Mouse (Mus musculus): ENCODE results near the gene Gas2.
A peak's percentile ranks its signal among the peaks of the same experiment; 100 is the strongest.

Gas2 gene

DNA sequence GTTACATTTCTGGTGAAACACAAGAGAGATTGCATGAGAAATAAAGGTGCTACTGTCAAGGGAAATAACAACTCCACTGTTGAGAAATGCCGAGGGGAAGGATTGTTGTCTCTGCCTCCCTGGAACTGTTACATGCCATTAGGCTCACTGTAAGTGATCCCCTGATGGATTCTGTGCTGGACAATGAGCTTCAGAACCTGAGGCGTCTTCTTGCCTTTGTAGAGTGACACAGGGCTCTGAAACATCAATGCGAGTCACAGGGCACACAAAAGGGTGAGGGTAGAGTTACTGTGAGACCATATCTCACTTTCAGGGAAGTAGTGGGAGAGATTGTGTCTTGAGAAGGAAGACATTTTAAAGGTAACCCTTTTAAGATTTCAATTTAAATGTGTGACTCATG, 23.5 kb downstream of the Gas2 start:
- DNase-seq: no peak

DNA sequence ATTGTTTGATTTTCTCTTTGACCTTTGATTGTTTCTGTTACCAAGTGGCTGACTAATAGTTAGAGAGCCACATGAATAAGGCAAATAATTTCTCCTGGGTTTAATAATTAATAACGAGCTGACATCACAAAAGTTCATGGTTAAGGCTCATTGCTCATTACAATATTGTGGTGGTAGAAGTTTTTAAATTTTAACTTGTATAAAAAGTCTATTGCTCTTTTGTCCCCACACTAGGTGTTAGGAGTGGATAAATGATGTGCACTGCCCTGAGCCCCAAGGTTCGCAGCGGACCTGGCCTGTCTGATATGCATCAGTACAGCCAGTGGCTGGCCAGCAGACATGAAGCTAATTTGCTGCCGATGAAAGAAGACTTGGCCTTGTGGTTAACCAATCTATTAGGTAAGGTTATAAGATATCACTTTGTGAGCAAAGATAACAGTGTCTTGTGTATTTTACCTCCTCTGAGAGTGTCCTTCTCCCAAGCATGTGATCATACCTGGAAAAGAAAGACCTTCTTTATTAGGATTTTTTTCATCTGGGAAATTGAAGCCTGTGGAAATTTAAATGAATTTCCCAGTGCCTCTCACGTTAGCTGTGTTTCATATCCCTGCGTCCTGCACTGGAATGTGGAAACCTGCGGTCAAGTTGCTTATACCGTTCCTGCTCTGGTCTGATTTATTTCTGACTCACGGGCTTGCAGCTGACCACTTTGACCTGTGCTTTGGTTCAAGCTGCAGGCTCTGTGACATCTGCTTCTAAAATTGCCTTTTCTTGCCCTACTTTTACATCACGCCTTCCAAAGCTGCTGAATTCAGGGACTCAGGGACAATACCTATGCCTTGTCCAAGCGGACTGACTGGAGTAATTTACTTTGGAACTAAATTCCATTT, 26.1 kb downstream of the Gas2 start:
- DNase-seq: no peak

DNA sequence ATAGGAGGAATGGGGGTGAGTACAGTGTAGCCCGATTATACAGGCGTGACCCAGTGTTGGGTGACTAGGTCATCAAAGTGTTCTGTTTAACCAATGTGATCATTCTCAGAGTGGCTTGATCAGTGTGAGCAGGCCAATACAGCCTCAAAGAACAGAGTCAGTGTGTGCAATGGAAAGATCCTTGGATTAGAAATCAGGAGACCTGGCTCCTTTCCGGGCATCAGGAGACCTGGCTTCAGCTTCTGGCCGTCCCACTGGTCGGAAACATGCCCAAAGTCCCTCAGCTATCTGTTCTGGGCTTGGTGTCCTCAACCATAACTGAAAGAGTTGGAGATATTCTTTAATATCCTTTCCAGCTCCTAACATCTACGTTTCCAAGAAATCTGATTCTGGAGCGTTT, 27.8 kb downstream of the Gas2 start:
- DNase-seq: no peak

DNA sequence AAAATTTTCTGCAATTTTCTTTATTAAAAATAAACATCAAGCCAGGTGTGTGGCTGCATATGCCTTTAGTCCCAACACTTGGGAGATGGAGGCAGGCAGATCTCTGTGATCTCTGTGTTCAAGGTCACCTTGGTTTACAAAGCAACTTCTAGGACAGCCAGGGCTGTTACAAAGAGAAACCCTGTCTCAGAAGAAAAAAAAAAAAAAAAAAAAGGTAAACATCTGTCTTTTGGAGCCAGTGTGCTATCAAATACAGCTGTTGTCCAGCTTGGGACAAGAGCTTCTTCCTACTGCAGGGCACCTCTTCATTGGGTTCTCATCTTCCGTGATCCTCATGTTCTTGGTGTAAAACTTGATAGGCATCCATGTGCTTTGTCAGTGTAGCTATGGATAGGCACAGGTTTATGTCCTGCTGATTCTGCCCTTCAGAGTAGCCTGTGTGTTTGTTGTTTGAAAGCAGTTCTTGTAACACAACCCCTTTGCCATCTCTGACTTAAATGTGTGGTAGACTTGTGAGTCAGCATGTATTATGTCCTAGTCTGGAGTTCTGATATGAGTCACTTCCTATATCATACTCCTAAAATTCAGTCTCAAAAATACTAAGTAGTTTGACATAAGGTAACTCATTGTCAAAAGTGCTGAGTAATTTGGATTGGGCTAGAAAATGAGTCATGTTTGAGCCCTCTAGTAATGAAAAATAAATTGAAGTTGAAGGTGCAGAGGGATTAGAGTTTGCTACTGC, 30.6 kb downstream of the Gas2 start:
- DNase-seq: no peak

DNA sequence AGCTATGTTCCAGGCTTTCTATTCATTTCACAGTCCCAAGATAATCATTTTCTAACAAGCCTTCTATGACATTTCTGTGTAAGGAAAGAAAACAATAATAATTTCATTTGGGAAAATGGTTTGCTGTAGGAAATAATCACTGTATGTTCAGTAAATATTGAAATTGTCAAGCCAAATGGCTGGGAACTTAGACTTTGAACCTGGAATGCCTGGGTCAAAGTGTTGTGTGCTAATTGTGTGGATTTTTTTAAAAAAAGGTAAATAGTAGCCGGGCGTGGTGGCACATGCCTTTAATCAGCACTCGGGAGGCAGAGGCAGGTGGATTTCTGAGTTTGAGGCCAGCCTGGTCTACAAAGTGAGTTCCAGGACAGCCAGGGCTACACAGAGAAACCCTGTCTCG, 31.2 kb downstream of the Gas2 start:
- DNase-seq: no peak

DNA sequence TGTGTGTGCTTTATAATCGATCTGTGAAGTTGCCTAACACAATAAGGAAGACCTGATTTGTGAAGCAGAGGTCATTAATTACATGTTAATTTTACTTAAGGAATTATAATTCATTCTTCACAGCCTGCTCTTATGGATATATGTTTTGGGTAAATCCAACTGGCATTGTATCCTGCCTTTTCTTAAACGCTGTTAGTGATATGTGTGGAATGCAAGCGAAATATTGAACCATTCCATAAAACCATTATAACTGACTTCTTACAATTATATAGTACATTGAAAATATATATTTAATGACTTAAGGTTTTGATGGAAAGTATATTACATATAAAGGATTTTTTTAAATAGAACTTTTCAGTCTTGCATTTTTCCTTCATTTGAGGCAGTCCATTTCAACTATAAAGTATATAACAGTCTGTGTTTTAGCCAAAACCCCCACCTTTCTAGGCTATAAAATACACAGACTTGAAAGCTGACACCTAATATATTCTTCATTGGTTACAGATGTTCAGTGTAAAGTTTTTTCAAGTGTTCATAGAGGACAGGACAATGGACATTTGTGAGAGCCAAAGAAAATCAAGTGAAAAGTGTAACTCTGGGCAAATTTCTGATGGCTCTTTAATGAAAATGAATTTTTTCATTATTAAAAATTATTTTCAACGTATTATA, 32.5 kb downstream of the Gas2 start:
- DNase-seq: no peak

DNA sequence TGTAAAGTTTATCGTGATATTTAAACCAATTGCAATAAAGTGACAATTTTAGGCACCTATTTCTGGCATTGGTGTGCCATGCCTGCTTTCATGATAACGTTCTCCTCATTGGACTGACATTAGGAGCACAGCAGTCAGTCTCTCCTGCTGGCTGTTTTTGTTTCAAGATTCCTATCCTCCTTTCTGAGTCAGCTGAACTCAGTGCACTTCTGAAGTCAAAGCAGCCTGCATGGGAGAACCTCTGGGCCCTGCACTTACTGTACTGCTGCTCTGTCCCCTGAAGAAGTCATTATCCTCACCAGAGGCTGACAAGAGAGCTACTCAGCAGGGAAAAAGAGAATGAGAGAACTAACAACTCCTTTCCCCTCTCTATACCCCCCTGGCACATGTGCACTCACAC, 33.1 kb downstream of the Gas2 start:
- DNase-seq: no peak

DNA sequence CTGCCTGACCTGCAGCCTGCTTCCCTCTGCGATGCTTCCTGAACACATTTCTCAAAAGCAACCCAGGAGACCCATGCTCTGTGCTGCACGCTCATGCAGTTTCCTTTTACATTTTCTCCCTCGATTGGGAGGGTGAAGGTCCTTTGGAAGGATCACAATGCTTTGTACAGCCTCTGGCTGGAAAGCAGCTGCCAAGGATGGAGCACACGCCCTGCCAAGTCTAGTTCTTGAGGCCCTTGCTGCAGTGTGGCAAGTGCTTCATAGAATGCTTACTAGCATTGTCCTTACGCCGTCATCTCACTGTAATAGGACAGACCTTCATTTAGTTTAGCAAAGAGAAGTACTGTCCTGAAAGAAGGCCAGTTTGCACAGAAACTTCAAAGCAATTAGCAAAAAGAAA, 37.3 kb downstream of the Gas2 start:
- no peak for DNase-seq

DNA sequence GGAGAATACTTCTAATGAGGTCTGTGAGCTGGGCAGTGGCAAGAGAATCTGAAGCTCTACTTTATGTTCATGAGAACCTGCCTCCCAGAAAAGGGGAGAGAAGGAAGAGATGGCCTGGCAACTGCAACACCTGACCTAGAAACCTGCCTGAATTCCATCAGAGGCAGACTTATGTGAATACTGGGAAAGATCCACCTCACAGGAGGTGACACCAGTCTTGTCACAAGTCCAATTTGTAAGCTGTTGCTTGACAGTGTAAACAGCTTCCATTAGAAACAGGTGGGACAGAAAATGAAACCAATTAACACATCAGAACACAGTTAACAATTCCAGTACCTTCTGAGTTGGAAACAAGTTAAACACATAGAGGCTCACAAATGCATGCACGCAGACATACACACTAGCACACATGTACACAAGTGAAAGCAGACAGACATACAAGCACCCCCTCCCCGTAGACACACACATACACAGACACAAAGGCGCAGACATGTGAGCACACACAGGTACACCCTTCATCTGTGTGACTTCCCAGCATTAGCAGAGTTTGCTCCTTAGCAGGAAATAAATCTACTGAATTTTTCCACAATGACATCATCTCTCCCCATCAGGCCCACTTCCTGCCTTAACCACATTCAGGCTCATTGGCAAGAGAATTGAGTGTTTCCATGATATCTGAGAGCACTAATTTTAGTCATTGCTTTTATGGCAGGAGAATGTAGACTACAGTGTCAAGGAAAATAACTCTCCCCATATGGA, 51.7 kb downstream of the Gas2 start:
- peak; percentile 24 for DNase-seq

DNA sequence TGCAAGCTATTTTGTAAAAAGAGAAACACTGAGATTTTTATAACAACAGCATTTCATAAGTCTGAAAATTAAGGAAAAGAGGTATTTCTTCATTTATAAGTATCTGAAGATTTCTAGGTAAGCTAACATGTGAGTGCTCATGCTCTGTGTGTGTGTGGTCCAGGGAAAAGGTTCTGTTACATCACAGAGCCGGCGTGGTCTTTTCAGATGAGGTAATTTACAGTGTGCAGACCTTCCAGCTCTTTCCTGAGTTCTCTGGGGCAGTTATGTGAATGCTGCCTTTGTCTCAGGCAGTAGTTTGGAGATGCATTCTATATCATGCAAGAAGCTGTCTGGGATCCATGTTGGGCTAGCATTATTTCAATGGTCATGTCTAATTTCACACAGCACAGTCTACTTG, 52.3 kb downstream of the Gas2 start:
- no peak for DNase-seq

DNA sequence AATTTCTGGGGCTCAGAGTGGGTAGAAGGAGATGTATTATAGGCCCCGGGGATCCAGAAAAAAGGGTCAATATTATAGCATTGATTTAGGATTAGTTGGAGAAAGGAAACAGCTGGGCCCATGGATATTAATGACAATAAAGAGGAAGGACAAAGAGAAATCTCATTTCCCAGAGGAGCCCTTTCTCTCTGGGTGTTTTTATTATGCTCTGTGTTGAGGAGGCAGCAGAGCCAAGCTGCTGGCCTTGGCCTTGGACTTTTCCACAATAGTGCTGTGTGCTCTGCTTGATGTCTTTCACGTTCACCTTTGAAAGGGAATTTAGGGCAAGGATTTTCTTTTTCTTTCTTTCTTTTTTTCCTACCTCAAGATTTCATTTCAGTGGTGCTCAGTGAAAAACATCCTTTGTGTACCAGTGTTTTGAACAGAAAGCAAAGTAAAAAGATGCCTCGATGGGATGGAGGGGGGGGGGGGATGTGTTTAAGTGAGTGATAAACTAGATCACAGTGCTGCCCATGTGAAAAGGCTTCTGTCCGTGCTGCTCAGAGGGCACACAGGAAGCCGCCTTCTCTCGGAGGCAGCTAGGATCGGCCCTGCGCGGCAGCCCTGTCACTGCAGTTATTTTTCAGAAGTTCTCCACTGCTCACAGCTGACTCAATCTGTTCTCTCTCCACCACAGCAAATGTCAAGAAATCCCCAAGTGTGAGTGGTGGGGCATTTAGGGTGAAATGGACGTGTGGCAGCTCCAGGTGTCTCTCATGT, 67.1 kb downstream of the Gas2 start:
- no peak for DNase-seq

DNA sequence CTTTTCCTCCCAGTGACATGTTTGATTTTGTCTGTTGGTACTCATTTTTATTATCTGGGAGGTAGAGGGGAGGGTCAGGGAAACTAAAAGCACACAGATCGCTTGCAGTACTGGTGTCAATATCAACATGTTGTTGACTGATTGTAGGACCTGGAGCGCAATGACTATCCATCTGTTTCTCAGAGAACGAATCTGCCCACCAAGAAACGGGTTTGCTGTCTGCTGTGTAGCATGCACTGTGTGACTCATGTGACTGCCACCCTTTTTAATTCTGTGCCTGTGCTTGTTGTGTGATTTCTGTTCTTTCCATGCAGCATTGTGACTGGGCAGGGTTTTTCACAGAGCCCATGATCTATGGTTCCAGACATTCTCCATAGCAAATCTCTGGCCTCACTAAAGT, 69.4 kb downstream of the Gas2 start:
- DNase-seq: no peak

DNA sequence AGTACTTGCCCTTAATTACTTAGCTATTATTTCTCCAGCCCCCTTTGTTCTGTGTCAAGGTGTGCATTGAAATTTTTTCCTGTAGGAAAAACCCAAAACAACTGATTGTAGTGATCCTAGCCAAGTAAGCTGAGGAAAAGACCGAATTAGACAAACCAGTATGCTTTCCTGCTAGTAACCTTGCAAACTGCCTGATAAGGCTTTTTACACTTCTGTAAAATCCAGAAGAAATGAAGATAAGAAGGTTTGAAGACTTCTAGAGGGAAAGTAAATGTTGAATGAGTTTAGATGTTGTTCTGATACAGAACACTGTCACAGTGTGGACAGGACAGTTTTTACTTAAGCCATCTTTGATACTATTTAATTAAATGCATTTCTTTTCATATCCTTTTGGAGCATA, 75.5 kb downstream of the Gas2 start:
- DNase-seq: no peak

DNA sequence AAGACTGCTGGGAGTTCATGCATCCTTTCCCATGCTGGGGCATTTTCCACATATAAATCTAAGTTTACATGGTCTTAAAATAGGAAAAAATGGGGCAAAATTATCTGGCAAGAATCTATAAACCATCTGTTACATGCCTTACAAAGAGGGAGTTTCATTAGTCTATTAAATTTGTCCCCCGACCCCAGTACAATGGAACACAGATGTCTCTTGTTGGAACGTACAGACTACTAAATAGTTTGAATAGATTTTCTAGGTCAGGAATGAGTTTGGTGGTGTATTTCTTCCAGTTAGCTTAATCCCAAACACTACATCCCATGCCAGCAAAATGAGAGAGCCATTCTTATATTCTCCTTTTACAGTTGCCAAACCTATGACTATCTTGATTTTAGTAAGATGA, 78.6 kb downstream of the Gas2 start:
- no peak for DNase-seq

DNA sequence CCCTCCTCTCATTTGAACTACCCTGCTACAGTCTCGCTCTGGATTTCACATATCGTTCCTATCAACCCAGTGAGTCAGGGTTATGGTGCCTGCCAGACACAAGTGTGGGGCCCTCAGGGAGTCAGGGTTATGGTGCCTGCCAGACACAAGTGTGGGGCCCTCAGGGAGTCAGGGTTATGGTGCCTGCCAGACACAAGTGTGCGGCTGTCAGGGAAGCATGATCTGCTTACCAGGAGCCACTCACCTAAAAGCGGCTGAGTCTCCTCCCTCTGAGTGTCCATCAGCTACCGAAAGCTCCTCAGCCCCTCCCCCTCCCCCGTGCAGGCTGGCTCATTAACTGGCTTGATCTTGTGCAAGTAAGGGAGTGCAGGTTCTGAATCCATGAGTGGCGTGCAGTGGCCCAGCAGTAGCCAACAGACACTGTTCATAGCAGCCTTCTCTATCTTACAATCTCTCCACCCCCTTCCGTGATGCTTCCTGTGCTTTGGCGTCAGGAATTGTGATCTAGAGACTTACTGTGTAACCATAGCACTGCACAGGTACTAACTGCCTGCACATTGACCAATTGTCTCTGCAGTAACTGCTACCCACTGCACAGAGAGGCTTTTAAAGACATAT, 93.7 kb downstream of the Gas2 start:
- no peak for DNase-seq

DNA sequence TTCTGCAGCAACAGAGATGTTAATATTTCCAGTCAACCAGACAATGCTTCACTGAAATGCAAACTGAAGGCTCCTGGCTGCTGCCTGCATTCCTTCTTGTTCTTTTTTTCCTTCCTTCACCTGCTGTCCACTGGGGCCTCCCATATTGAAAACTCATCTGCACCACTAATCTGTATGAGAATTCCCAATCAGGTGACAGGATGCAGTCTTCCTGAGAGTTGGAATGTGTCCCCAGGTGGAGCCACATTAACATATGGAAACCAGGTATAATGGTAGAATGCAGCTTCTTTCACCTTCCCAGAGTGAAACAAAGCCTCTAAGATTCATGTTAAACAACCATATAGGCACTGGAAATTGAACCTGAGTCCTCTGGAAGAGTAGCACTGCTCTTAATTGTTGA, 96.0 kb downstream of the Gas2 start:
- DNase-seq: no peak

DNA sequence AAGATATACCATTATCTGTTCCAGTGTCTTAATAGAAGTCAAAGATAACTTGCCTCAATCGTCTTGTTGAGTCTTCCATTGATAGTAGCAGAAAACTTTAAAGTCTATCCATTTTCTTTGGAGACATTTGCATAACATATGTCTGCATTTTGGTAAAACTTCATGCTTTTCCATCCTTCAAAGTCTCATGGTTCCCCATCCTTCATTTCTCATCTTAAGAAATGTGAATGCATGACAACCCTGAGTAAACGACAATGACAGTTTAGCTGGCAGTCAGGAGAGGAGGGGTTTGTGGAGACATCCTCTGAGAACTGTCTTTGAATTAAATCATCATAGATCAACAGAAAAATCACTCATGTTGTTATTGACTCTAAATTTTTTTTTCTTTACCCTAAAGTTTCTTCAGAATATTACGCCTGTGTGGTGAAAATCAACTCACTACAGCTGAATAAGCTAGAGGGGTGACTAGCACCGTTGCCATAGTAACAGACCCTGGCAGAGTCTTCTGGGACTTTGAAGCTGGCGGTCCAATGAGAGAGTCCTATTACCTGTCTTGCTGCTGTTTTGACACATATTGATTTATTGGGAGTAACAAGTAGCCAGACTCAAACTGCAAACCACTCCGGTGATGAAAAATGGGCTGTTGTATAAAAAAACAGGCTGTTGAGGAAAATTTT, 99.0 kb downstream of the Gas2 start:
- no peak for DNase-seq

DNA sequence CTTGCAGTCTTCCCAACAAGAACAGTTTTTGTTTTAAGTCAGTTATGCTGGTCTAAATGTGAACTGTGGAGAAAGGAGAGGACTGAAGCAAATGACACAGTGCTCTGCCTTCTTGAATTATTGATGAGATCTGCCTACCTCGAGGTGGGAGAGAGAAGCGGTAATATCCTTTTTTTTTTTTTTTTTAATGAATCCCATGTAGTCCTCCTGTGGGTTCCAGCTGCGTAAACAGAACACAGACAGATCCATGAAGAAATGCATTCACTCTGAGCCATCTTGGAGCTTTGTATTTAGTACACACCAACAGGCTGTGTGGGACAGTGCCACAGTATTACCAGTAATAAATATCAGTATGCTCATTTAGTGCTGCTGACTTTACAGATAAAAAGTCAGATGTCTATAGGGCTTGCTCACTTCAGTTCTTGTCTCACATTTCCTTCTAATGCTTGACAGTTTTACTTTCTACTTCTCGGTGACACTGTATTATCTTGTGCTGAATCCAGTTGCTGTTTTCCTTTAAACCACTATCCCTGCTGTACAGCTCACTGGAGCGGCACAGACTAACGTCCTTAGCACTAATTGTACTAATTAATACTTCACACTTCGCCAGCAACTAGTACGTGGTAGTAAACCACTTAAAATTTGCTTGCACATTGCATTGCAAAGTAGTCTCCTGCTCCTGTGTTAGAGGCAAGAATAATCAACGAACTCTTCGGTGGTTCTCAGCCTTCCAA, 100.6 kb downstream of the Gas2 start:
- DNase-seq: no peak

DNA sequence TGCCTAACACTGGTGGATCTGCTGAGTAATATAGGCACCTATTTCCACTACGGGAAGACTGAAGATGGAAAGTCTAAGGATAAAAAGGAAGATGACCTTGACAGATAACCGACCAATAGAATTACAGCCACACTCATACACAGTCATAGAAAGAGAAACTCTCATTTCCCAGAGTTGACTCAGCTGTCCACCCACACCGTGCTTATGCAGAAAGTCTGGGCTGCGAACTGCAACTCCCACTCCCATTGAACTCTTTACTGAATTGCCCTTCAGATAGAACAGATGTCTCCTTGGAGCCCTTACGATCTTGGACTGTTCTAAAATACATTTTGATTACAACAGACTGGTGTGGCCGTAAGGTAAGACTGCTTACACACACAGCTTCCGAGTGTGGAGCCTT, 102.9 kb downstream of the Gas2 start:
- no peak for DNase-seq

DNA sequence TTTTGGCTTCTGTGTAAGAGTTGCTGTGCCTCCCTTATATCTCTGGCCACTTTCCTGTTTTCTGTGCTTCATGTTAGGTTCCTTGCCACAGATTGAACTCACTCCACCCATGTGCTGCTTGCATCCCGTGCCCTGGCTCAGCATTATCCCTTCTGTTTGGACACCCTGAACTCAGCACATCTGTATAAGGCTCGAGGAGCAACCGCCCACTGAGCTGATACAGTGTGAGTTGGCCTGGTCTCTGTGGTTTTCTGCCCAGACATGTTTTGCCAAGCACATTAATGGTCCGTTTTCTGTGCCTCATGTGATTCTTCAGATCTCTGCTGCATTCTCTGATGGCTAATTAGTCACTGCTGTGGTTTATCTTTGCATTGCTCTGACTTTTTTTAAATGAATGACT, 105.8 kb downstream of the Gas2 start:
- no peak for DNase-seq

DNA sequence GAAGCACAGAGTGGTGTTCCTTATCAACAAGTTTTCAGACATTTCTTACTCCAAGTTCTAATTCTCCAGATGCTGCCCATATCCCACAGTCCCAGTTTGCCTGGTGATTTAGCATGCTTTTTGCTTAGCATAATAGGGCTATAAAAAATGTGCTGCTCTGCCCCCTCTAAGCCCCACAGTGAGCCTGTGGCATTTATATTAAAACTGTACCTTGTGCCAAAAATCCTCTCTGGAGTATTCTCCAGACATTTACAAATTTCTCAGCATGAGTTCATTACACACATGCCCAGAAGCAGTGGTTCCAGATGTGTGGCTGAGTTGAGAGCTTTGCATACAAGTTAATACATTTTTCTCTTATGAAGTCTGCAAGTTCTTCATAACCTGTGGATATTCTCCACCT, 107.6 kb downstream of the Gas2 start:
- DNase-seq: no peak
